Mouse (Mus musculus): ENCODE results near the gene Zfp449. TPM values are rescaled to one million over a fixed set of nuclear protein-coding genes. Genes with fewer than 3 reads are reported as not detected.
A peak's percentile ranks its signal among the peaks of the same experiment; 100 is the strongest.

Zfp449 gene
- total and polyA plus RNA-seq, 3 experiments: 1.3 to 2.2 (median 1.3) TPM

DNA sequence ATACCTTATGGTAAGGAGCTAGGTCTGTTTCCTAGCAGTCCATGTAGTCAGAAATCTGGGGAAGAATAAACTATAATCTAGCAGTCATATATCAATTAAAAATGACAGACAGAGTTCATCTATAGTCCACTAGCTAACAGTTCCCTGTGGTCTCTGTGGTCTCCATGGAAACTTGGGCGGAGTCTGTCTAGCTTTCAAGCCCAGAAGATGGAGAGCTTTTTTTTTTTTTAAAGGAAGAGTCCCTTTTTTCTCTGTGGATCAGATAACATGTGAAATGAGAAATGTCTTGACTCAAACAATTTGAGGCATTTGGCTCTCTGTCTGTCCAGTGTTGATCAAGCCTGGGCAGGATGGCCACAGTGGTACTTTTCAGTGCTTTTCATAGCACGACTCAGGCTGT is 37.9 kb downstream of the Zfp449 start:
- in situ Hi-C loops (cut with MboI; ENCODE audit: low pct_ligation_motif_present, low pct_unique_long_range_greater_than_20kb, low sequenced_read_pairs) (no loop called here), dilution Hi-C loops (cut with MboI; ENCODE audit: extremely low pct_ligation_motif_present, extremely low pct_unique_long_range_greater_than_20kb, low sequenced_read_pairs) (no loop called here)
- Histone ChIP-seq H3K79me2 (replicated peaks; ENCODE audit: control insufficient read depth, extremely low read depth, insufficient read depth, poor library complexity, severe bottlenecking) (no peaks in the 10 kb centered on the region), H3K36me3 (replicated peaks in 1 of 2; ENCODE audit: control insufficient read depth in 1 of 2, insufficient read depth in 1 of 2, low read length in 1 of 2) (no peaks in the 10 kb centered on the region), H3K4me3 (replicated peaks in 1 of 3; ENCODE audit: low read depth in 2 of 3, low read length in 2 of 3, poor library complexity in 1 of 3) (no peak overlapping the region), H3K4me2 (ENCODE audit: insufficient read depth, low read depth, poor library complexity, severe bottlenecking) (no peak overlapping the region), H3K4me1 (ENCODE audit: control insufficient read depth in 1 of 2, insufficient read depth in 2 of 2) (peaks cover 6 to 8% of the 10 kb centered on the region in 2 experiments; a peak in 1 of 4 replicates), H3K27me3 (replicated peaks) (no peaks in the 10 kb centered on the region), H3K9ac (ENCODE audit: insufficient read depth, low read depth) (no peak overlapping the region), H3K9me3 (replicated peaks; ENCODE audit: low read length) (peaks cover 2% of the 10 kb centered on the region), H3K27ac (ENCODE audit: insufficient read depth, low read depth) (no peak overlapping the region)
- TF ChIP-seq ZNF384 (IDR thresholded peaks at IDR 0.05; ENCODE audit: low read depth, low read length) (peak; percentile 83), BHLHE40 (IDR thresholded peaks at IDR 0.05; ENCODE audit: low read depth, low read length) (no peak), GABPA (IDR thresholded peaks at IDR 0.05; ENCODE audit: insufficient replicate concordance, low read depth, low read length) (no peak), SMC3 (IDR thresholded peaks at IDR 0.05; ENCODE audit: low read depth, low read length) (no peak), JUN (IDR thresholded peaks at IDR 0.05; ENCODE audit: insufficient read depth, low read depth, low read length) (no peak), MYC (IDR thresholded peaks at IDR 0.05; ENCODE audit: low read depth, low read length) (no peak), CHD2 (IDR thresholded peaks at IDR 0.05; ENCODE audit: low read length) (no peak), MAZ (IDR thresholded peaks at IDR 0.05; ENCODE audit: low read depth, low read length) (no peak)
- peak; percentile 37 for DNase-seq (ENCODE audit: extremely low read depth)

DNA sequence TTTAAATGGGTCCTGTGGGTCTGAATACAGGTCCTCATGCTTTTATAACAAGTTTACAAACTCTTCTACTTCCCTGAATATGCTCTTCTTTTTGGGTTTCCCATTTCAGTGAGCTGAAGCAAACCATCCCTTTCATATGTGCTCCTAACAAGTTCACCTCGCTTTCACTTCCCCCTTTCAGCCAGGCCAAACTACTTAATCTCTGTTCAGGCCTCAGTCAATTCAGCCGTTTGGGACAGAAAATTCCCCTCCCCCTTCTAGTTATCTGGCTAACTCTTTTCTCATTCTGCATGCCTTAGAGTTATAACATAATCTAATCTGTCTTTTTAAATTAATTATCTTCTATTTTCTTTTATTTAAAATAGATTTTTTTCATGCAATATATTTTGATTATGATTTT is 58.4 kb downstream of the Zfp449 start:
- Histone ChIP-seq H3K79me2 (replicated peaks; ENCODE audit: control insufficient read depth, extremely low read depth, insufficient read depth, poor library complexity, severe bottlenecking) (no peaks in the 10 kb centered on the region), H3K4me2 (ENCODE audit: insufficient read depth, low read depth, poor library complexity, severe bottlenecking) (no peak overlapping the region), H3K27me3 (replicated peaks) (no peaks in the 10 kb centered on the region), H3K4me3 (replicated peaks in 1 of 3; ENCODE audit: low read depth in 2 of 3, low read length in 2 of 3, poor library complexity in 1 of 3) (no peak overlapping the region), H3K36me3 (replicated peaks in 1 of 2; ENCODE audit: control insufficient read depth in 1 of 2, insufficient read depth in 1 of 2, low read length in 1 of 2) (no peaks in the 10 kb centered on the region), H3K9ac (ENCODE audit: insufficient read depth, low read depth) (no peak overlapping the region), H3K27ac (ENCODE audit: insufficient read depth, low read depth) (no peak overlapping the region), H3K4me1 (ENCODE audit: control insufficient read depth in 1 of 2, insufficient read depth in 2 of 2) (peaks cover 3 to 7% of the 10 kb centered on the region in 2 experiments; a peak in 2 of 4 replicates), H3K9me3 (replicated peaks; ENCODE audit: low read length) (peaks cover 5% of the 10 kb centered on the region)
- TF ChIP-seq SMC3 (IDR thresholded peaks at IDR 0.05; ENCODE audit: low read depth, low read length) (no peak), KAT2A (IDR thresholded peaks at IDR 0.05; ENCODE audit: insufficient replicate concordance, low read length) (no peak), HCFC1 (IDR thresholded peaks at IDR 0.05; ENCODE audit: low read depth, low read length) (no peak; the same call in 1 of the 2 replicates), ZKSCAN1 (IDR thresholded peaks at IDR 0.05; ENCODE audit: borderline replicate concordance, low read depth, low read length) (no peak), JUND (conservative IDR thresholded peaks at IDR 0.05; ENCODE audit: low read depth, low read length) (no peak), RCOR1 (conservative IDR thresholded peaks at IDR 0.05; ENCODE audit: low read depth, low read length) (0 out of 2 replicates have a peak, but pooled peaks have one; percentile 22), ELF1 (IDR thresholded peaks at IDR 0.05; ENCODE audit: low read depth, low read length) (no peak), POLR2A (IDR thresholded peaks at IDR 0.05; ENCODE audit: low read depth, low read length) (no peak), ZMIZ1 (IDR thresholded peaks at IDR 0.05; ENCODE audit: low read depth, low read length) (no peak), RAD21 (IDR thresholded peaks at IDR 0.05; ENCODE audit: low read depth, low read length) (no peak), ETS1 (conservative IDR thresholded peaks at IDR 0.05; ENCODE audit: low read depth, low read length) (no peak), EP300 (IDR thresholded peaks at IDR 0.05; ENCODE audit: low read length) (peak; percentile 81), MAFK (IDR thresholded peaks at IDR 0.05; ENCODE audit: insufficient replicate concordance, low read length) (peak; percentile 20; the same call in 1 of the 2 replicates), SIN3A (IDR thresholded peaks at IDR 0.05; ENCODE audit: low read length) (no peak), ZNF384 (IDR thresholded peaks at IDR 0.05; ENCODE audit: low read depth, low read length) (no peak), JUN (IDR thresholded peaks at IDR 0.05; ENCODE audit: insufficient read depth, low read depth, low read length) (no peak), MAX (IDR thresholded peaks at IDR 0.05; ENCODE audit: low read length) (no peak), IRF4 (IDR thresholded peaks at IDR 0.05; ENCODE audit: low read depth, low read length) (peak; percentile 96), CHD2 (IDR thresholded peaks at IDR 0.05; ENCODE audit: low read length) (peak; percentile 62), UBTF (IDR thresholded peaks at IDR 0.05; ENCODE audit: low read depth, low read length) (no peak)
- DNase-seq (ENCODE audit: extremely low read depth): peak; percentile 71
- dilution Hi-C loops (cut with MboI; ENCODE audit: extremely low pct_ligation_motif_present, extremely low pct_unique_long_range_greater_than_20kb, low sequenced_read_pairs): no loop called here
- in situ Hi-C loops (cut with MboI; ENCODE audit: low pct_ligation_motif_present, low pct_unique_long_range_greater_than_20kb, low sequenced_read_pairs): no loop called here
